12 mouse cellular contexts compared by ENCODE assay signal in genomic region chr1:131293922-131294250, GRCm38 (mm10). TPM values are rescaled to one million over a fixed set of nuclear protein-coding genes. Genes with fewer than 3 reads are reported as not detected.
A peak's percentile ranks its signal among the peaks of the same experiment; 100 is the strongest.
DNase-seq lines count a peak whose midpoint lies in the region; ATAC-seq and TF ChIP-seq lines count a peak whose summit lies in the region.
"Had no signal": no experiment of that assay in that cellular context is flagged by ENCODE, and none has a peak within 500 bp of the region (broad histone marks: within the 10 kb centered on the region; RNA-seq: fewer than 3 reads in every experiment).

No protein-coding gene starts in this region.

- H3K27ac ChIP-seq in cerebellum, adult 2 months (ENCODE audit: insufficient read depth, low read length), result peak overlapping the region; percentile 45
- peak overlapping the region; percentile 3; the same call in 1 of the 2 replicates for H3K27ac ChIP-seq in left cerebral cortex, adult 2 months
- H3K27ac ChIP-seq in embryonic fibroblast, embryonic 13.5 days (ENCODE audit: insufficient read depth, low read length), result peak overlapping the region; percentile 49
- no peak overlapping the region for H3K27ac ChIP-seq in heart, embryonic 11.5 days (ENCODE audit: low read depth, low read length)
- H3K27ac ChIP-seq: hindbrain, postnatal 0 days; kidney, postnatal 0 days had no signal

- no peak overlapping the region for H3K9ac ChIP-seq in heart, embryonic 11.5 days (ENCODE audit: low read depth, low read length)

- no peak for TF ChIP-seq POLR2A in cerebellum, adult 2 months (IDR thresholded peaks at IDR 0.05; ENCODE audit: borderline replicate concordance, insufficient read depth, low read length)
- no peak for TF ChIP-seq POLR2A in embryonic fibroblast, embryonic 13.5 days (IDR thresholded peaks at IDR 0.05; ENCODE audit: low read depth, low read length)

- peak; percentile 52 to 80 for DNase-seq in cerebellum, adult 2 months
- DNase-seq in cerebellum, adult 11-12 months, result no peak
- DNase-seq in left cerebral cortex, adult 2 months (ENCODE audit: extremely low spot score in 1 of 2, low spot score in 2 of 2), result no peak
- DNase-seq in left cerebral cortex, adult 18-20 months (ENCODE audit: low spot score in 2 of 2), result no peak
- peak; percentile 55 to 62 for DNase-seq in right cerebral cortex, postnatal 10 days (ENCODE audit: low spot score in 2 of 2)
- DNase-seq in kidney, adult 9 months, result no peak
- DNase-seq: gastrocnemius, postnatal 25 days had no signal

- WGBS in cerebellum, adult 2 months, result 18% methylated on average over 2 of the region's 2 CpGs
- WGBS in heart, embryonic 11.5 days (ENCODE audit: insufficient replicate concordance), result 93% methylated on average over 2 of the region's 2 CpGs

- no peaks in the 10 kb centered on the region for H3K27me3 ChIP-seq in cerebellum, adult 2 months (ENCODE audit: control insufficient read depth, insufficient read depth, low read length)
- H3K27me3 ChIP-seq in heart, embryonic 11.5 days (ENCODE audit: control insufficient read depth, insufficient read depth, low read length), result no peaks in the 10 kb centered on the region

- no peak for TF ChIP-seq CTCF in cerebellum, adult 2 months (IDR thresholded peaks at IDR 0.05; ENCODE audit: borderline replicate concordance, insufficient read depth, low read depth, low read length)
- TF ChIP-seq CTCF in left cerebral cortex, adult 2 months (IDR thresholded peaks at IDR 0.05), result no peak
- TF ChIP-seq CTCF in embryonic fibroblast, embryonic 13.5 days (IDR thresholded peaks at IDR 0.05; ENCODE audit: borderline replicate concordance, insufficient read depth, low read length), result no peak

- intact Hi-C loops in left cerebral cortex, adult 2 months (cut with DNase I), result loop anchor here (5.0 kb wide), 2 partner anchors 233 to 363 kb away; partner anchors contain the start of genes Fam72a and Srgap2

- H3K36me3 ChIP-seq in heart, embryonic 11.5 days (ENCODE audit: control insufficient read depth, insufficient read depth, low read length), result peaks cover 5% of the 10 kb centered on the region; the same call in 1 of the 2 replicates

- H3K4me2 ChIP-seq in heart, embryonic 11.5 days, result no peak overlapping the region

- no peaks in the 10 kb centered on the region for H3K9me3 ChIP-seq in heart, embryonic 11.5 days (replicated peaks; ENCODE audit: control insufficient read depth, low read length)
- H3K9me3 ChIP-seq: G1E had no signal

- H3K4me3 ChIP-seq in cerebellum, adult 2 months (replicated peaks; ENCODE audit: insufficient read depth, low read depth, low read length), result no peak overlapping the region
- no peak overlapping the region for H3K4me3 ChIP-seq in left cerebral cortex, adult 2 months
- H3K4me3 ChIP-seq in embryonic fibroblast, embryonic 13.5 days (ENCODE audit: insufficient read depth, low read length), result no peak overlapping the region
- H3K4me3 ChIP-seq in heart, embryonic 11.5 days (ENCODE audit: low read depth, low read length), result no peak overlapping the region

- ATAC-seq in heart, embryonic 11.5 days (replicated peaks; ENCODE audit: insufficient number of reproducible peaks, low FRiP score, low TSS enrichment), result no peak
- ATAC-seq: hindbrain, postnatal 0 days had no signal

- H3K4me1 ChIP-seq in cerebellum, adult 2 months (ENCODE audit: control insufficient read depth, insufficient read depth, low read length), result peaks cover 42% of the 10 kb centered on the region
- H3K4me1 ChIP-seq in embryonic fibroblast, embryonic 13.5 days (ENCODE audit: control insufficient read depth, insufficient read depth, low read length), result peaks cover 11% of the 10 kb centered on the region; the same call in 1 of the 2 replicates
- peaks cover 23% of the 10 kb centered on the region for H3K4me1 ChIP-seq in heart, embryonic 11.5 days (ENCODE audit: control insufficient read depth, insufficient read depth, low read length)

RNA-seq across cellular contexts. Expression of gene Ikbke, which starts 14.5 kb away (rescaled TPM):
- 1.5 and 1.8 TPM in 2 replicates for polyA plus RNA-seq in cerebellum, adult 2 months (2012; rRNA removed)
- total RNA-seq in left cerebral cortex, adult 2 months (2021), result 1 to 10 TPM; 1.4 to 2.7 TPM
- 1 to 10 TPM; 1.5 to 1.8 TPM for total RNA-seq in left cerebral cortex, adult 18-20 months (2021)
- 14.6 and 16.2 TPM in 2 replicates for polyA plus RNA-seq in embryonic fibroblast, embryonic 13.5 days (2011; ENCODE audit: insufficient read length, low read depth, missing spikeins)
- polyA plus RNA-seq in heart, embryonic 11.5 days (2014; fragmentation: Nextera tagmentation; extraction: Ambion mirVana), result 1.3 and 2.4 TPM in 2 replicates

RNA-seq across cellular contexts. Expression of gene Rassf5, which starts 48.8 kb away (rescaled TPM):
- 18.3 and 20.9 TPM in 2 replicates for polyA plus RNA-seq in cerebellum, adult 2 months (2012; rRNA removed)
- total RNA-seq in left cerebral cortex, adult 2 months (2021), result 10 to 100 TPM; 27.2 to 32.1 TPM
- 10 to 100 TPM; 27.7 to 28.1 TPM for total RNA-seq in left cerebral cortex, adult 18-20 months (2021)
- polyA plus RNA-seq in embryonic fibroblast, embryonic 13.5 days (2011; ENCODE audit: insufficient read length, low read depth, missing spikeins), result 11.6 and 15.7 TPM in 2 replicates
- 38.1 and 39.1 TPM in 2 replicates for polyA plus RNA-seq in heart, embryonic 11.5 days (2014; fragmentation: Nextera tagmentation; extraction: Ambion mirVana)

Comparison
In these comparisons a context has a peak if more than half of its experiments do, and no peak if none do; other contexts are left out.
1. DNase-seq: peak in cerebellum, adult 2 months (2 of 2) and right cerebral cortex, postnatal 10 days (2 of 2); none in cerebellum, adult 11-12 months (single experiment), left cerebral cortex, adult 2 months (0 of 2), left cerebral cortex, adult 18-20 months (0 of 2) and kidney, adult 9 months (single experiment).